Mouse (Mus musculus) embryonic facial prominence, embryonic 13.5 days (tissue): ENCODE measurements around the gene Hdc. TPM values are rescaled to one million over a fixed set of nuclear protein-coding genes. Genes with fewer than 3 reads are reported as not detected.

Experiments
- ATAC-seq: fragments of 200-750 bp; cut with Nextera tagmentation; 2 replicates; pipeline ENCODE4 v1.8.0; 2017; ENCODE audit warnings: low read depth; ENCODE audit not compliant: insufficient number of reproducible peaks, insufficient read depth, low FRiP score, low TSS enrichment
- H3K27ac ChIP-seq: fragments of 300-500 bp; sonication (generic); 2 replicates; pipeline ENCODE4 v1.5.1; 2015; ENCODE audit warnings: moderate library complexity, mild to moderate bottlenecking, inconsistent platforms
- H3K27me3 ChIP-seq: fragments of 300-500 bp; sonication (generic); 2 replicates; pipeline ENCODE4 v1.6.1; 2015; ENCODE audit warnings: mild to moderate bottlenecking, inconsistent platforms
- H3K36me3 ChIP-seq: fragments of 300-500 bp; sonication (generic); 2 replicates; pipeline ENCODE4 v1.6.1; 2015; ENCODE audit warnings: mild to moderate bottlenecking, inconsistent platforms
- H3K4me1 ChIP-seq: fragments of 300-500 bp; sonication (generic); 2 replicates; pipeline ENCODE4 v1.6.1; 2015; ENCODE audit warnings: inconsistent platforms
- H3K4me2 ChIP-seq: fragments of 300-500 bp; sonication (generic); 2 replicates; pipeline ENCODE4 v1.6.1; 2015; ENCODE audit warnings: moderate library complexity, mild to moderate bottlenecking, inconsistent platforms
- H3K4me3 ChIP-seq: fragments of 300-500 bp; sonication (generic); 2 replicates; pipeline ENCODE4 v1.5.1; 2015; ENCODE audit warnings: mild to moderate bottlenecking, inconsistent platforms
- H3K9ac ChIP-seq: fragments of 300-500 bp; sonication (generic); 2 replicates; pipeline ENCODE4 v1.6.1; 2015; ENCODE audit warnings: mild to moderate bottlenecking, inconsistent platforms
- H3K9me3 ChIP-seq: fragments of 300-500 bp; sonication (generic); 2 replicates; pipeline ENCODE4 v1.6.1; 2016; ENCODE audit warnings: inconsistent platforms
- WGBS: fragments of 180-500 bp; shearing (Covaris S2); methylation state at CpG from one replicate; pipeline ENCODE4 v1.1.7; 2015; ENCODE audit warnings: mixed read lengths; 5-methylcytosine and 5-hydroxymethylcytosine counted together
- polyA plus RNA-seq: library from polyadenylated mRNA; unstranded; fragments of >200 nt; fragmentation: Nextera tagmentation; extraction: Ambion mirVana; gene quantifications from 2 replicates; pipeline ENCODE4 v1.2.1, GENCODE M21; 2015

The Hdc gene
- polyA plus RNA-seq, 1 experiment from 2014 or later, result 5.9 TPM

DNA sequence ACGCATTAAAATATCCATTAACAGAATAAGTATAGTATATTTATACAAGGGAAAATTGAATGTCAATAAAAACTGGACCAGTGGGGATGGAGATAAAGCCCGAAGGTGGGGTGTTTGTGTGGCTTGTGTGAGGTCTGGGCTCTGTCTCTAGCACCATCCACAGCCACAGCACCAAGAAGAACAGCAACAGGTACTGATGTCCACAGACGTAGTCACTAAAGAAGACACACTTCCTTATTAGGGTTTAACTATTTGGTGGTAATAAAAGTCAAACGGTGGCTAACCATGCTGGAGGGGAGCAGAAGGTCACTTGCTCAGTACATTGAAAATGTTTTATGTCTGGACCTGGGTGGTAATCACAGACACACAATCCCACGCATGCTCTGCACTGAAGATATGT lies 41.7 kb downstream of the Hdc start:
- H3K4me1 ChIP-seq, result no peaks in the 10 kb centered on the region
- no peak overlapping the region for H3K9ac ChIP-seq
- H3K4me3 ChIP-seq, result no peak overlapping the region
- WGBS, result 88% methylated on average over 5 of the region's 5 CpGs
- no peaks in the 10 kb centered on the region for H3K36me3 ChIP-seq
- no peak overlapping the region for H3K4me2 ChIP-seq
- no peaks in the 10 kb centered on the region for H3K27me3 ChIP-seq
- H3K27ac ChIP-seq, result no peak overlapping the region
- H3K9me3 ChIP-seq, result no peaks in the 10 kb centered on the region
- ATAC-seq, result no peak

DNA sequence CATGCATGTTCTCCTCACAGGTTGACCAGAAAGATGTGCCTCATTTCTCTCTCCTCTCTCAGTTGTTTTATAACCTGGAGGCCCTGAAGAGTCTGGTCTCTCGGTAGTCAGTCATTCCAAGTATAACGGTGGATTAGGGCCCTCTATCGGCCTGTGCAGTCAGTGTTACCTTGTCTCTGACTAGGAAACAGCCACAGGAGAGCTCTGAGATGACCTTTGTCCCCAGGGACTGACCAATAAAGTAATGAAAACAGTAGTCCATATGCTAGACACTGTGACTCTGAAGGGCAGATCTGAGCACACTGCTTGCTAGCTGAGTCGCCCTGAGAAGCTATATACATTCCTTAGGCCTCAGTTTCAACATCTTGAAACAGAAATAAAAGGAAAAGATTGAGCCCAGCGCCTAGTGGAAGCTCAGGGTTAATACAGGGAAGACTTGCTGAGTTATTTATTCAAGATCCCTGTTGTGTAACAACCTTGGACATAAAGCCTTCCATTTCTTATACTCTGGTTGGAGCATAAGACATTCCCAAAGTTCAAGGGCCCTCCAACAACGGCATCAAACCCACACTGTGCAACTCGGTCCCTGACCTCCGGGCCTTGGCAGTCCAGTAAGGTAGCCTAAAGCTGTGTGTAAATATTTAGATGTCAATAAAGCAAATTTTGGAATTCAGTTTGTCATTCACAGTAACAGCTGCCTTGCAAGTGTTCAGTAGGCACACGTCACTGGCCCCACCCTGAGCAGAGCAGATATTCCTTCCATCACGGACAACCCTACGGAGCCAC lies 43.5 kb downstream of the Hdc start:
- no peak for ATAC-seq
- WGBS, result 78% methylated on average over 11 of the region's 11 CpGs

GRCm38 (mm10) chr2:126572747-126573146 lies 46.4 kb downstream of the Hdc start:
- no peak for ATAC-seq
- Histone ChIP-seq H3K4me1 (0 out of 2 replicates have a peak, but pooled peaks cover 3% of the 10 kb centered on the region), H3K4me2 (no peak overlapping the region), H3K27me3 (no peaks in the 10 kb centered on the region), H3K36me3 (no peaks in the 10 kb centered on the region), H3K9me3 (peaks cover 5% of the 10 kb centered on the region; the same call in 1 of the 2 replicates), H3K9ac (no peak overlapping the region), H3K27ac (no peak overlapping the region), H3K4me3 (no peak overlapping the region)
- WGBS, result 63% methylated on average over 4 of the region's 4 CpGs

More for the DNA sequence above, 43.5 kb downstream of the Hdc start:
- Histone ChIP-seq H3K36me3 (no peaks in the 10 kb centered on the region), H3K27me3 (no peaks in the 10 kb centered on the region), H3K27ac (no peak overlapping the region), H3K9me3 (peaks cover 5% of the 10 kb centered on the region; the same call in 1 of the 2 replicates), H3K4me2 (no peak overlapping the region), H3K4me1 (0 out of 2 replicates have a peak, but pooled peaks cover 3% of the 10 kb centered on the region), H3K9ac (no peak overlapping the region), H3K4me3 (no peak overlapping the region)

- Histone ChIP-seq H3K4me1 (0 out of 2 replicates have a peak, but pooled peaks cover 3% of the 10 kb centered on the region), H3K9ac (no peak overlapping the region), H3K36me3 (no peaks in the 10 kb centered on the region), H3K27me3 (no peaks in the 10 kb centered on the region), H3K4me2 (no peak overlapping the region), H3K9me3 (peaks cover 5% of the 10 kb centered on the region; the same call in 1 of the 2 replicates), H3K4me3 (no peak overlapping the region), H3K27ac (no peak overlapping the region)
- 58% methylated on average over 1 of the region's 1 CpGs for WGBS
- ATAC-seq, result no peak
Observed at GRCm38 (mm10) chr2:126572163-126572562, 46.9 kb downstream of the Hdc start.

GRCm38 (mm10) chr2:126563411-126564105 lies 55.5 kb downstream of the Hdc start:
- no peak overlapping the region for H3K9ac ChIP-seq
- no peaks in the 10 kb centered on the region for H3K27me3 ChIP-seq
- H3K4me3 ChIP-seq, result no peak overlapping the region
- no peaks in the 10 kb centered on the region for H3K9me3 ChIP-seq
- no peak overlapping the region for H3K4me2 ChIP-seq
- H3K36me3 ChIP-seq, result no peaks in the 10 kb centered on the region
- no peaks in the 10 kb centered on the region for H3K4me1 ChIP-seq
- 77% methylated on average over 17 of the region's 17 CpGs for WGBS
- no peak for ATAC-seq
- no peak overlapping the region for H3K27ac ChIP-seq

GRCm38 (mm10) chr2:126560094-126560493 lies 59.0 kb downstream of the Hdc start:
- Histone ChIP-seq H3K4me3 (no peak overlapping the region), H3K9me3 (no peaks in the 10 kb centered on the region), H3K36me3 (no peaks in the 10 kb centered on the region), H3K27ac (no peak overlapping the region), H3K4me1 (no peaks in the 10 kb centered on the region), H3K4me2 (no peak overlapping the region), H3K9ac (no peak overlapping the region), H3K27me3 (peaks cover 8% of the 10 kb centered on the region)
- no peak for ATAC-seq
- 89% methylated on average over 1 of the region's 1 CpGs for WGBS

- H3K27me3 ChIP-seq, result peaks cover 53% of the 10 kb centered on the region
Observed at GRCm38 (mm10) chr2:126555533-126555932, 63.6 kb downstream of the Hdc start.

GRCm38 (mm10) chr2:126553291-126553639 lies 65.8 kb downstream of the Hdc start:
- Histone ChIP-seq H3K4me2 (peak overlapping the region; percentile 99), H3K36me3 (no peaks in the 10 kb centered on the region), H3K9me3 (no peaks in the 10 kb centered on the region), H3K27me3 (peaks cover 64% of the 10 kb centered on the region), H3K4me3 (peak overlapping the region; percentile 58), H3K27ac (no peak overlapping the region), H3K4me1 (peaks cover 14% of the 10 kb centered on the region), H3K9ac (peak overlapping the region; percentile 68)
- 1% methylated on average over 26 of the region's 26 CpGs for WGBS
- ATAC-seq, result no peak

More at GRCm38 (mm10) chr2:126555533-126555932, 63.6 kb downstream of the Hdc start:
- no peak overlapping the region for H3K27ac ChIP-seq
- peaks cover 14% of the 10 kb centered on the region for H3K4me1 ChIP-seq
- ATAC-seq, result no peak
- H3K4me2 ChIP-seq, result no peak overlapping the region
- no peak overlapping the region for H3K4me3 ChIP-seq
- no peak overlapping the region for H3K9ac ChIP-seq
- H3K36me3 ChIP-seq, result no peaks in the 10 kb centered on the region
- 71% methylated on average over 5 of the region's 5 CpGs for WGBS
- H3K9me3 ChIP-seq, result no peaks in the 10 kb centered on the region

GRCm38 (mm10) chr2:126552357-126553290 lies 66.5 kb downstream of the Hdc start, which contains the start of gene Slc27a2:
Slc27a2 (plus strand) TSS chr2:126552407.
- peak; percentile 69; the same call in 1 of the 2 replicates for ATAC-seq
- Histone ChIP-seq H3K36me3 (no peaks in the 10 kb centered on the region), H3K27ac (no peak within 1 kb of the TSS), H3K9me3 (no peaks in the 10 kb centered on the region), H3K9ac (peak within 1 kb of the TSS; percentile 68), H3K4me3 (peak within 1 kb of the TSS; percentile 58), H3K4me2 (peak within 1 kb of the TSS; percentile 99), H3K4me1 (peaks cover 14% of the 10 kb centered on the region), H3K27me3 (peaks cover 64% of the 10 kb centered on the region)
- WGBS, result under 1% methylated on average over 58 of the region's 61 CpGs

- peaks cover 64% of the 10 kb centered on the region for H3K27me3 ChIP-seq
- 19% methylated on average over 5 of the region's 5 CpGs for WGBS
Observed at GRCm38 (mm10) chr2:126551896-126552295, 67.2 kb downstream of the Hdc start.

More at GRCm38 (mm10) chr2:126551896-126552295, 67.2 kb downstream of the Hdc start:
- Histone ChIP-seq H3K9me3 (no peaks in the 10 kb centered on the region), H3K36me3 (no peaks in the 10 kb centered on the region), H3K4me1 (peaks cover 14% of the 10 kb centered on the region), H3K4me3 (no peak overlapping the region), H3K9ac (no peak overlapping the region), H3K27ac (no peak overlapping the region), H3K4me2 (peak overlapping the region; percentile 99; the same call in 1 of the 2 replicates)
- no peak for ATAC-seq
